ENCODE assay signal across 25 mouse cellular contexts in genomic region chr9:74324089-74324924, GRCm38 (mm10).
DNase-seq lines count a peak whose midpoint lies in the region; ATAC-seq and TF ChIP-seq lines count a peak whose summit lies in the region.
"Had no signal": no experiment of that assay in that cellular context is flagged by ENCODE, and none has a peak within 500 bp of the region (broad histone marks: within the 10 kb centered on the region; RNA-seq: fewer than 3 reads in every experiment).

No protein-coding gene starts in this region.

- peak; percentile 97 for DNase-seq in liver, adult 2 months (ENCODE audit: extremely low read depth, low read depth, low spot score)
- DNase-seq in ovary, postnatal 14 days (ENCODE audit: low spot score): no peak
- DNase-seq in right cerebral cortex, postnatal 4 days: no peak
- DNase-seq: adrenal gland, adult 2 months; adrenal gland, postnatal 36 days; cerebellum, adult 2 months; cerebellum, postnatal 10 days; embryo, embryonic 11 days; gastrocnemius, postnatal 10 days; heart, adult 2 months; heart, postnatal 14 days had no signal

- WGBS in liver, adult 2 months: 18% methylated on average over 11 of the region's 11 CpGs
- 55% methylated on average over 11 of the region's 11 CpGs for WGBS in liver, embryonic 12.5 days (ENCODE audit: insufficient replicate concordance)
- WGBS in intestine, embryonic 16.5 days: 38% methylated on average over 11 of the region's 11 CpGs
- WGBS in liver, embryonic 15.5 days (ENCODE audit: insufficient replicate concordance): 47% methylated on average over 11 of the region's 11 CpGs
- WGBS in stomach, embryonic 16.5 days: 30% methylated on average over 11 of the region's 11 CpGs

- peak overlapping the region; percentile 36 for H3K27ac ChIP-seq in liver, adult 2 months (replicated peaks; ENCODE audit: insufficient read depth, low read depth, low read length)
- no peak overlapping the region for H3K27ac ChIP-seq in liver, embryonic 12.5 days
- H3K27ac ChIP-seq in intestine, embryonic 16.5 days (ENCODE audit: low read length): no peak overlapping the region
- peak overlapping the region; percentile 65 for H3K27ac ChIP-seq in liver, embryonic 15.5 days (replicated peaks)
- no peak overlapping the region for H3K27ac ChIP-seq in stomach, embryonic 16.5 days (ENCODE audit: low read length)
- H3K27ac ChIP-seq: embryonic facial prominence, embryonic 15.5 days; forebrain, embryonic 10.5 days; forebrain, embryonic 15.5 days; heart, adult 2 months; heart, embryonic 15.5 days; hindbrain, embryonic 13.5 days had no signal

- H3K36me3 ChIP-seq in liver, adult 2 months (ENCODE audit: control insufficient read depth, insufficient read depth, low read length): no peaks in the 10 kb centered on the region
- H3K36me3 ChIP-seq in liver, embryonic 12.5 days: no peaks in the 10 kb centered on the region
- no peaks in the 10 kb centered on the region for H3K36me3 ChIP-seq in intestine, embryonic 16.5 days (ENCODE audit: control insufficient read depth, insufficient read depth, low read length)
- no peaks in the 10 kb centered on the region for H3K36me3 ChIP-seq in liver, embryonic 15.5 days (replicated peaks)
- H3K36me3 ChIP-seq in stomach, embryonic 16.5 days (ENCODE audit: control insufficient read depth, insufficient read depth, low read length): no peaks in the 10 kb centered on the region
- H3K36me3 ChIP-seq: embryonic facial prominence, embryonic 15.5 days; forebrain, embryonic 10.5 days; forebrain, embryonic 15.5 days; heart, embryonic 15.5 days; hindbrain, embryonic 13.5 days had no signal

- H3K27me3 ChIP-seq in liver, adult 2 months (ENCODE audit: control insufficient read depth, insufficient read depth, low read length): no peaks in the 10 kb centered on the region
- H3K27me3 ChIP-seq in liver, embryonic 12.5 days (replicated peaks): no peaks in the 10 kb centered on the region
- no peaks in the 10 kb centered on the region for H3K27me3 ChIP-seq in intestine, embryonic 16.5 days (replicated peaks; ENCODE audit: control insufficient read depth, insufficient read depth, low read length)
- H3K27me3 ChIP-seq in liver, embryonic 15.5 days: no peaks in the 10 kb centered on the region
- H3K27me3 ChIP-seq in stomach, embryonic 16.5 days (ENCODE audit: control insufficient read depth, insufficient read depth, low read length): no peaks in the 10 kb centered on the region
- H3K27me3 ChIP-seq: CH12.LX; embryonic facial prominence, embryonic 15.5 days; forebrain, embryonic 15.5 days; heart, embryonic 15.5 days; hindbrain, embryonic 13.5 days; Patski had no signal

- H3K4me2 ChIP-seq in liver, embryonic 12.5 days: no peak overlapping the region
- H3K4me2 ChIP-seq in intestine, embryonic 16.5 days (ENCODE audit: low read depth, low read length): no peak overlapping the region
- H3K4me2 ChIP-seq in liver, embryonic 15.5 days: no peak overlapping the region
- H3K4me2 ChIP-seq in stomach, embryonic 16.5 days (ENCODE audit: low read depth, low read length): no peak overlapping the region
- H3K4me2 ChIP-seq: embryonic facial prominence, embryonic 15.5 days; forebrain, embryonic 15.5 days; heart, embryonic 11.5 days; heart, embryonic 15.5 days; hindbrain, embryonic 13.5 days had no signal

- no peaks in the 10 kb centered on the region for H3K79me2 ChIP-seq in liver, adult 2 months (ENCODE audit: control insufficient read depth, insufficient read depth, low read length)

- ATAC-seq in liver, embryonic 12.5 days: no peak
- peak; percentile 62 for ATAC-seq in intestine, embryonic 16.5 days
- peak; percentile 76 for ATAC-seq in liver, embryonic 15.5 days (ENCODE audit: insufficient read depth)
- ATAC-seq in stomach, embryonic 16.5 days (ENCODE audit: insufficient read depth, low FRiP score): peak; percentile 84
- ATAC-seq: activated CD4-positive, CD25-positive, alpha-beta regulatory T cell, adult 4 months; forebrain, embryonic 15.5 days; Patski had no signal

- no peaks in the 10 kb centered on the region for H3K9me3 ChIP-seq in liver, embryonic 12.5 days (replicated peaks)
- H3K9me3 ChIP-seq in intestine, embryonic 16.5 days (ENCODE audit: control insufficient read depth, low read length): no peaks in the 10 kb centered on the region
- H3K9me3 ChIP-seq in liver, embryonic 15.5 days (replicated peaks): no peaks in the 10 kb centered on the region
- no peaks in the 10 kb centered on the region for H3K9me3 ChIP-seq in stomach, embryonic 16.5 days (replicated peaks; ENCODE audit: control insufficient read depth, low read length)
- H3K9me3 ChIP-seq: embryonic facial prominence, embryonic 15.5 days; forebrain, embryonic 10.5 days; forebrain, embryonic 15.5 days; heart, embryonic 15.5 days; hindbrain, embryonic 13.5 days had no signal

- peaks cover 29% of the 10 kb centered on the region for H3K4me1 ChIP-seq in liver, adult 2 months (ENCODE audit: control insufficient read depth, insufficient read depth, low read length)
- H3K4me1 ChIP-seq in liver, embryonic 12.5 days: 0 out of 2 replicates have a peak, but pooled peaks cover 3% of the 10 kb centered on the region
- peaks cover 3% of the 10 kb centered on the region; the same call in 1 of the 2 replicates for H3K4me1 ChIP-seq in intestine, embryonic 16.5 days (ENCODE audit: control insufficient read depth, insufficient read depth, low read length)
- H3K4me1 ChIP-seq in liver, embryonic 15.5 days (replicated peaks): 0 out of 2 replicates have a peak, but pooled peaks cover 3% of the 10 kb centered on the region
- peaks cover 3% of the 10 kb centered on the region for H3K4me1 ChIP-seq in stomach, embryonic 16.5 days (ENCODE audit: control insufficient read depth, insufficient read depth, low read length)
- H3K4me1 ChIP-seq: embryonic facial prominence, embryonic 15.5 days; forebrain, embryonic 15.5 days; heart, embryonic 15.5 days had no signal

- no peak for TF ChIP-seq POLR2A in liver, adult 2 months (IDR thresholded peaks at IDR 0.05; ENCODE audit: extremely low read depth, insufficient read depth, low read length)

- no peak for TF ChIP-seq CTCF in liver, adult 2 months (IDR thresholded peaks at IDR 0.05; ENCODE audit: low read depth, low read length)

- H3K9ac ChIP-seq in liver, adult 2 months (ENCODE audit: low read depth, low read length): no peak overlapping the region; the same call in 1 of the 2 replicates
- no peak overlapping the region for H3K9ac ChIP-seq in liver, embryonic 12.5 days
- no peak overlapping the region for H3K9ac ChIP-seq in intestine, embryonic 16.5 days (ENCODE audit: low read depth, low read length)
- no peak overlapping the region for H3K9ac ChIP-seq in liver, embryonic 15.5 days
- H3K9ac ChIP-seq in stomach, embryonic 16.5 days (ENCODE audit: low read length): no peak overlapping the region
- H3K9ac ChIP-seq: embryonic facial prominence, embryonic 15.5 days; forebrain, embryonic 15.5 days; heart, embryonic 15.5 days; hindbrain, embryonic 13.5 days had no signal

- no peak overlapping the region for H3K4me3 ChIP-seq in liver, adult 2 months (ENCODE audit: insufficient read depth, low read depth, low read length)
- H3K4me3 ChIP-seq in liver, embryonic 12.5 days: no peak overlapping the region
- H3K4me3 ChIP-seq in intestine, embryonic 16.5 days (ENCODE audit: low read length): no peak overlapping the region
- no peak overlapping the region for H3K4me3 ChIP-seq in liver, embryonic 15.5 days (replicated peaks)
- no peak overlapping the region for H3K4me3 ChIP-seq in stomach, embryonic 16.5 days (replicated peaks; ENCODE audit: low read length)
- H3K4me3 ChIP-seq: embryonic facial prominence, embryonic 15.5 days; erythroblast, embryonic 14.5 days; forebrain, embryonic 10.5 days; forebrain, embryonic 15.5 days; heart, adult 2 months; heart, embryonic 15.5 days; hindbrain, embryonic 13.5 days had no signal

Comparison
In these comparisons a context has a peak if more than half of its experiments do, and no peak if none do; other contexts are left out.
1. H3K27ac ChIP-seq: peak in liver, adult 2 months (single experiment) and liver, embryonic 15.5 days (single experiment); none in liver, embryonic 12.5 days (single experiment), intestine, embryonic 16.5 days (single experiment) and stomach, embryonic 16.5 days (single experiment).